Mouse (Mus musculus) embryonic fibroblast, embryonic 13.5 days (primary cell): Measurements from ENCODE around the gene Lgalsl.

ENCODE experiments used
- CTCF ChIP-seq: IDR thresholded peaks from 2 replicates; pipeline ENCODE4 v1.5.1; 2011; ENCODE audit warnings: mild to moderate bottlenecking, control low read depth, low read length, moderate library complexity, borderline replicate concordance; ENCODE audit not compliant: insufficient read depth
- POLR2A ChIP-seq: IDR thresholded peaks from 2 replicates; pipeline ENCODE4 v1.6.1; 2011; ENCODE audit warnings: low read depth, mild to moderate bottlenecking, control low read depth, low read length, moderate library complexity

DNA sequence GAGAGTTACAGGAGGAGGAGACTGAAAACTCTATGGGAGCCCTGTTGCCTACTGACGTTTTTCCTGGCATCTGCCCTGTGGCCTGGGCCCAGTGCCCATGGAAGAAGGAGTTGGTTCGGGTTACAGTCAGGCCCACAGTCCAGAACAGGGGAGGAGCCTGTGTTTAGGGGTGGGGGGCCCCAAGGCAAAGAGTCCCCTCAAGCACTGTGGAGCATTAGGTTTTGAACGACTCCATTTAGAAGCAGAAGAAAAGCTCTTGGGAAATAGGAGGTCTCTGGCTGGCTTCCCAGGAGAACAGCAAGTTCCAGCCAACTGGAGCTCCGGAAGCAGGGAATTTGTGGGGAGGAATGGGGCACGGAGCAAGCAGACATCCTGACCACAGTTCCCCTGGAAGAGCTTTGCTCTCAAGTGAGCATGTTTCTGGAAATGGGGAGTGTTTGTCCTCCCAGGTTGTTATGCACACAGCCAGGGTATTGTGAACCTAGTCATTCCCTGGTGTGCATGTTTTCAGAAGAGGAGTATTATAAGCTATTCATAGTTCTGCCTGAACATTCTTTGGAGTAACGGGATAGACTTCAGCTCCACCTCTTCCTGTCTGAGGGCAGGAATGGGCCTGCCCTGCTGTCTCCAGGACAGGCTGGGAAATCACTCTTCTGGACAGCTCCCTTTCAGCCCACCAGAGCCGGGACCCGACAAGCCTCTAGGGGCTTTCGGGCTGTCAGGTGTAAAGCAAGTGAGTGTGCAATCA, 28.2 kb upstream of the Lgalsl start:
- no peak for TF ChIP-seq CTCF
- peak; percentile 62 for TF ChIP-seq POLR2A
